Comparison of ENCODE assay signal across 12 mouse cellular contexts in genomic region chr11:105348495-105348982, GRCm38 (mm10). TPM values are rescaled to one million over a fixed set of nuclear protein-coding genes. Genes with fewer than 3 reads are reported as not detected.
"Had no signal": no experiment of that assay in that cellular context is flagged by ENCODE, and none has a peak within 500 bp of the region (broad histone marks: within the 10 kb centered on the region; RNA-seq: fewer than 3 reads in every experiment).

No protein-coding gene starts in this region.

- H3K36me3 ChIP-seq: intestine, embryonic 15.5 days; liver, embryonic 13.5 days had no signal

- H3K9me3 ChIP-seq: heart, embryonic 12.5 days; intestine, embryonic 15.5 days; limb, embryonic 12.5 days; liver, embryonic 13.5 days had no signal

- H3K9ac ChIP-seq: heart, embryonic 12.5 days; hindbrain, embryonic 14.5 days; limb, embryonic 12.5 days; liver, embryonic 13.5 days had no signal

- H3K27ac ChIP-seq: gastrocnemius, adult 2 months; heart, adult 2 months; hindbrain, embryonic 14.5 days; intestine, embryonic 15.5 days; layer of hippocampus, adult 2 months; left cerebral cortex, adult 2 months; limb, embryonic 12.5 days; liver, embryonic 13.5 days had no signal

- H3K4me3 ChIP-seq: heart, adult 2 months; heart, embryonic 12.5 days; intestine, embryonic 15.5 days; left cerebral cortex, adult 2 months; limb, embryonic 12.5 days; liver, embryonic 13.5 days had no signal

- ATAC-seq: inflammation-experienced regulatory T-cells, adult 6 months had no signal

- H3K4me2 ChIP-seq: heart, embryonic 12.5 days; hindbrain, embryonic 14.5 days; limb, embryonic 12.5 days; liver, embryonic 11.5 days had no signal

- H3K27me3 ChIP-seq: intestine, embryonic 15.5 days; limb, embryonic 12.5 days; liver, embryonic 13.5 days had no signal

RNA-seq across cellular contexts. Expression of gene Mrc2, which starts 56.1 kb away (rescaled TPM):
- total RNA-seq: granulocyte monocyte progenitor cell, adult 5-6 weeks had no signal
- polyA plus RNA-seq: inflammation-experienced regulatory T-cells, adult 6 months had no signal
